Mouse (Mus musculus) ES-Bruce4 (cell line): Measurements from ENCODE around the gene Kmt2c. TPM values are rescaled to one million over a fixed set of nuclear protein-coding genes. Genes with fewer than 3 reads are reported as not detected.

Experiments used
- H3K27ac ChIP-seq: 2 replicates; pipeline ENCODE4 v1.5.1; 2012; ENCODE audit warnings: low read length, inconsistent platforms; ENCODE audit not compliant: insufficient read depth
- H3K27me3 ChIP-seq: 2 replicates; pipeline ENCODE4 v1.6.1; 2012; ENCODE audit warnings: mild to moderate bottlenecking, low read length, inconsistent platforms; ENCODE audit not compliant: control insufficient read depth, poor library complexity, insufficient read depth, severe bottlenecking
- H3K36me3 ChIP-seq: 2 replicates; pipeline ENCODE4 v1.6.1; 2012; ENCODE audit warnings: inconsistent platforms, mild to moderate bottlenecking, low read length, moderate library complexity; ENCODE audit not compliant: control insufficient read depth, poor library complexity, insufficient read depth, severe bottlenecking
- H3K4me1 ChIP-seq: one replicate; pipeline ENCODE4 v1.8.1; 2011; ENCODE audit warnings: low read length; ENCODE audit not compliant: control insufficient read depth, insufficient read depth
- H3K4me3 ChIP-seq: 2 replicates; pipeline ENCODE4 v1.5.1; 2011; ENCODE audit warnings: low read depth, mild to moderate bottlenecking, low read length
- H3K9ac ChIP-seq: 2 replicates; pipeline ENCODE4 v1.6.1; 2012; ENCODE audit warnings: low read depth, mild to moderate bottlenecking, inconsistent platforms; ENCODE audit not compliant: poor library complexity, severe bottlenecking
- H3K9me3 ChIP-seq: replicated peaks from 2 replicates; pipeline ENCODE4 v1.6.1; 2012; ENCODE audit warnings: mild to moderate bottlenecking, low read length, inconsistent platforms; ENCODE audit not compliant: control insufficient read depth, poor library complexity, insufficient read depth, severe bottlenecking
- CTCF ChIP-seq: IDR thresholded peaks from one replicate; pipeline ENCODE4 v1.8.1; 2011; ENCODE audit warnings: low read depth, low read length
- EP300 ChIP-seq: IDR thresholded peaks from 2 replicates; pipeline ENCODE4 v1.6.1; 2011; ENCODE audit warnings: low read depth, low read length; ENCODE audit not compliant: insufficient read depth
- POLR2A ChIP-seq: IDR thresholded peaks from one replicate; pipeline ENCODE4 v1.8.1; 2011; ENCODE audit warnings: low read length; ENCODE audit not compliant: insufficient read depth
- polyA plus RNA-seq: library from polyadenylated mRNA; stranded (reverse); fragments of >200 nt; gene quantifications from 2 replicates; pipeline ENCODE4 v1.2.4, GENCODE M21; 2011; ENCODE audit warnings: low read depth; ENCODE audit not compliant: missing spikeins, insufficient read depth, insufficient read length

The Kmt2c gene
- polyA plus RNA-seq, 1 experiment = 27.1 TPM

GRCm38 (mm10) chr5:25521461-25521860 lies 22.9 kb upstream of the Kmt2c start:
- H3K36me3 ChIP-seq = no peaks in the 10 kb centered on the region
- no peak overlapping the region for H3K9ac ChIP-seq
- H3K4me1 ChIP-seq = peaks cover 2% of the 10 kb centered on the region
- TF ChIP-seq CTCF (no peak), POLR2A (no peak), EP300 (no peak)
- H3K9me3 ChIP-seq = no peaks in the 10 kb centered on the region
- H3K27ac ChIP-seq = no peak overlapping the region
- H3K4me3 ChIP-seq = no peak overlapping the region
- H3K27me3 ChIP-seq = no peaks in the 10 kb centered on the region

GRCm38 (mm10) chr5:25519820-25520219 lies 21.2 kb upstream of the Kmt2c start:
- no peak for TF ChIP-seq EP300
- Histone ChIP-seq H3K9me3 (no peaks in the 10 kb centered on the region), H3K4me1 (no peaks in the 10 kb centered on the region)

GRCm38 (mm10) chr5:25517550-25517949 lies 19.0 kb upstream of the Kmt2c start:
- H3K36me3 ChIP-seq = no peaks in the 10 kb centered on the region
- H3K9ac ChIP-seq = no peak overlapping the region
- H3K4me1 ChIP-seq = no peaks in the 10 kb centered on the region
- TF ChIP-seq EP300 (no peak), POLR2A (no peak), CTCF (no peak)
- H3K27me3 ChIP-seq = no peaks in the 10 kb centered on the region
- H3K4me3 ChIP-seq = no peak overlapping the region
- no peaks in the 10 kb centered on the region for H3K9me3 ChIP-seq
- H3K27ac ChIP-seq = no peak overlapping the region

More at GRCm38 (mm10) chr5:25519820-25520219, 21.2 kb upstream of the Kmt2c start:
- no peak overlapping the region for H3K4me3 ChIP-seq
- H3K27me3 ChIP-seq = no peaks in the 10 kb centered on the region
- no peak overlapping the region for H3K9ac ChIP-seq
- H3K27ac ChIP-seq = no peak overlapping the region
- H3K36me3 ChIP-seq = no peaks in the 10 kb centered on the region

GRCm38 (mm10) chr5:25516301-25516895 lies 17.8 kb upstream of the Kmt2c start:
- TF ChIP-seq EP300 (no peak), CTCF (no peak), POLR2A (no peak)
- no peak overlapping the region for H3K27ac ChIP-seq
- H3K4me1 ChIP-seq = no peaks in the 10 kb centered on the region
- no peaks in the 10 kb centered on the region for H3K27me3 ChIP-seq
- no peaks in the 10 kb centered on the region for H3K9me3 ChIP-seq
- H3K36me3 ChIP-seq = no peaks in the 10 kb centered on the region
- no peak overlapping the region for H3K4me3 ChIP-seq
- H3K9ac ChIP-seq = no peak overlapping the region

- Histone ChIP-seq H3K27ac (no peak within 1 kb of the TSS), H3K36me3 (no peaks in the 10 kb centered on the region), H3K27me3 (no peaks in the 10 kb centered on the region), H3K4me1 (no peaks in the 10 kb centered on the region), H3K9ac (no peak within 1 kb of the TSS), H3K4me3 (no peak within 1 kb of the TSS), H3K9me3 (no peaks in the 10 kb centered on the region)
- TF ChIP-seq EP300 (no peak), POLR2A (no peak), CTCF (no peak)
Observed at GRCm38 (mm10) chr5:25515767-25516166, 17.2 kb upstream of the Kmt2c start, which contains the start of gene Cct8l1. Cct8l1 (plus strand) TSS chr5:25516067.

- Histone ChIP-seq H3K9me3 (no peaks in the 10 kb centered on the region), H3K9ac (no peak overlapping the region), H3K36me3 (no peaks in the 10 kb centered on the region), H3K27me3 (no peaks in the 10 kb centered on the region), H3K4me3 (no peak overlapping the region), H3K4me1 (no peaks in the 10 kb centered on the region), H3K27ac (no peak overlapping the region)
- TF ChIP-seq CTCF = no peak
Observed at GRCm38 (mm10) chr5:25506041-25506440, 7.5 kb upstream of the Kmt2c start.
